ENCODE assay signal across 8 mouse cellular contexts in genomic region chr14:61555931-61556288, GRCm38 (mm10). TPM values are rescaled to one million over a fixed set of nuclear protein-coding genes. Genes with fewer than 3 reads are reported as not detected.
A peak's percentile ranks its signal among the peaks of the same experiment; 100 is the strongest.
DNase-seq lines count a peak whose midpoint lies in the region; ATAC-seq and TF ChIP-seq lines count a peak whose summit lies in the region.

No protein-coding gene starts in this region.

- H3K36me3 ChIP-seq in heart, embryonic 16.5 days (ENCODE audit: control insufficient read depth, insufficient read depth), result no peaks in the 10 kb centered on the region
- no peaks in the 10 kb centered on the region for H3K36me3 ChIP-seq in forebrain, postnatal 0 days (ENCODE audit: insufficient read depth)
- no peaks in the 10 kb centered on the region for H3K36me3 ChIP-seq in macrophage (ENCODE audit: inconsistent target)

- intact Hi-C loops in heart, postnatal 25 days (cut with DNase I), result loop anchor here (1.0 to 5.0 kb wide), 2 partner anchors 41 to 117 kb away; partner anchors contain the start of genes Kpna3 and Trim13
- intact Hi-C loops in left cerebral cortex, postnatal 14 days (cut with DNase I), result loop anchor here (10.0 kb wide), 1 partner anchor 201 kb away; no protein-coding TSS in a partner anchor

- peak overlapping the region; percentile 89 for H3K27ac ChIP-seq in heart, embryonic 16.5 days (ENCODE audit: low read length)
- peak overlapping the region; percentile 93 for H3K27ac ChIP-seq in forebrain, postnatal 0 days (ENCODE audit: low read depth, low read length)
- H3K27ac ChIP-seq in macrophage, result peak overlapping the region; percentile 33; the same call in 1 of the 2 replicates

- H3K79me2 ChIP-seq in macrophage (ENCODE audit: inconsistent target), result peaks cover 54% of the 10 kb centered on the region

- H3K4me1 ChIP-seq in heart, embryonic 16.5 days (ENCODE audit: control insufficient read depth, insufficient read depth, low read length), result peaks cover 2% of the 10 kb centered on the region; the same call in 1 of the 2 replicates
- peaks cover 3% of the 10 kb centered on the region; the same call in 1 of the 2 replicates for H3K4me1 ChIP-seq in forebrain, postnatal 0 days (ENCODE audit: insufficient read depth)

- no peak for ATAC-seq in heart, embryonic 16.5 days (replicated peaks; ENCODE audit: extremely low read depth, insufficient read depth, low FRiP score)
- ATAC-seq in forebrain, postnatal 0 days, result no peak; the same call in 1 of the 2 replicates

- H3K4me2 ChIP-seq in heart, embryonic 16.5 days (ENCODE audit: low read depth, low read length), result peak overlapping the region; percentile 97
- H3K4me2 ChIP-seq in forebrain, postnatal 0 days (ENCODE audit: low read depth), result peak overlapping the region; percentile 74

- no peaks in the 10 kb centered on the region for H3K9me3 ChIP-seq in heart, embryonic 16.5 days (replicated peaks; ENCODE audit: control insufficient read depth, low read length)
- no peaks in the 10 kb centered on the region for H3K9me3 ChIP-seq in forebrain, postnatal 0 days (ENCODE audit: low read length)

- H3K9ac ChIP-seq in heart, embryonic 16.5 days (ENCODE audit: low read length), result peak overlapping the region; percentile 85
- H3K9ac ChIP-seq in forebrain, postnatal 0 days, result peak overlapping the region; percentile 88

- 0 out of 2 replicates have a peak, but pooled peaks have one; percentile 30 for TF ChIP-seq CTCF in forebrain, postnatal 0 days (IDR thresholded peaks at IDR 0.05; ENCODE audit: low read depth)

- 3% methylated on average over 6 of the region's 6 CpGs for WGBS in heart, embryonic 16.5 days
- WGBS in forebrain, postnatal 0 days, result 8% methylated on average over 6 of the region's 6 CpGs
- WGBS in macrophage (ENCODE audit: missing documents), result 3% methylated on average over 6 of the region's 6 CpGs

- peak overlapping the region; percentile 87 for H3K4me3 ChIP-seq in heart, embryonic 16.5 days (ENCODE audit: low read length)
- peak overlapping the region; percentile 72 for H3K4me3 ChIP-seq in forebrain, postnatal 0 days (ENCODE audit: low read depth, low read length)
- peak overlapping the region; percentile 62 for H3K4me3 ChIP-seq in macrophage (ENCODE audit: inconsistent target)

- DNase-seq in heart, postnatal 25 days (ENCODE audit: low spot score), result no peak
- peak; percentile 49 for DNase-seq in NIH3T3 (ENCODE audit: low read depth)
- no peak for DNase-seq in forebrain, postnatal 0 days
- DNase-seq in left cerebral cortex, postnatal 14 days (ENCODE audit: low spot score in 2 of 2), result no peak
- DNase-seq in cerebellum, adult 11 months, result no peak
- no peak for DNase-seq in left cerebral cortex, adult 18-20 months (ENCODE audit: low spot score in 2 of 2)

- no peaks in the 10 kb centered on the region for H3K27me3 ChIP-seq in heart, embryonic 16.5 days (ENCODE audit: control insufficient read depth, insufficient read depth, low read length)
- no peaks in the 10 kb centered on the region for H3K27me3 ChIP-seq in forebrain, postnatal 0 days (ENCODE audit: insufficient read depth, low read length)

RNA-seq across cellular contexts. Expression of gene Spryd7, which starts 0.8 kb away (rescaled TPM):
- polyA plus RNA-seq in heart, embryonic 16.5 days (2015; fragmentation: Nextera tagmentation; extraction: Ambion mirVana), result 22.4 and 29.6 TPM in 2 replicates
- total RNA-seq in heart, postnatal 25 days (2021), result 10 to 100 TPM; 55.8 to 63.8 TPM
- 40.0 and 50.7 TPM in 2 replicates for total RNA-seq in forebrain, postnatal 0 days (2014; rRNA removed)
- 60.6 and 67.4 TPM in 2 replicates for polyA plus RNA-seq in forebrain, postnatal 0 days (2015; fragmentation: Nextera tagmentation; extraction: Ambion mirVana)
- total RNA-seq in macrophage (2018; cell fraction: chromatin; rRNA removed), result 100 to 1,000 TPM in 1 of 26 experiments, 10 to 100 TPM in 19, 1 to 10 TPM in 6; 4.5 to 123 (median 13.9) TPM
- 100 to 1,000 TPM in 1 of 26 experiments, 10 to 100 TPM in 25; 16.2 to 106 (median 30.5) TPM for total RNA-seq in macrophage (2018; cell fraction: cytosol; rRNA removed)
- total RNA-seq in macrophage (2018; cell fraction: nucleus; rRNA removed), result 10 to 100 TPM in 25 of 26 experiments, 1 to 10 TPM in 1; 8.9 to 90.3 (median 25.4) TPM
- 21.3 to 37.9 TPM (median 22.4 TPM) in 3 replicates for polyA plus RNA-seq in macrophage (2018)
- 10 to 100 TPM; 43.2 to 45.9 TPM for total RNA-seq in left cerebral cortex, postnatal 14 days (2021)
- total RNA-seq in left cerebral cortex, adult 18-20 months (2021), result 10 to 100 TPM; 46.8 to 51.6 TPM

RNA-seq across cellular contexts. Expression of gene Trim13, which starts 42.1 kb away (rescaled TPM):
- 13.0 and 15.2 TPM in 2 replicates for polyA plus RNA-seq in heart, embryonic 16.5 days (2015; fragmentation: Nextera tagmentation; extraction: Ambion mirVana)
- total RNA-seq in heart, postnatal 25 days (2021), result 1 to 10 TPM; 7.9 to 8.6 TPM
- 29.0 and 32.4 TPM in 2 replicates for total RNA-seq in forebrain, postnatal 0 days (2014; rRNA removed)
- 44.0 and 46.0 TPM in 2 replicates for polyA plus RNA-seq in forebrain, postnatal 0 days (2015; fragmentation: Nextera tagmentation; extraction: Ambion mirVana)
- 10 to 100 TPM in 10 of 26 experiments, 1 to 10 TPM in 16; 2.1 to 38.3 (median 6.0) TPM for total RNA-seq in macrophage (2018; cell fraction: chromatin; rRNA removed)
- total RNA-seq in macrophage (2018; cell fraction: cytosol; rRNA removed), result 10 to 100 TPM in 10 of 26 experiments, 1 to 10 TPM in 16; 5.5 to 41.2 (median 7.3) TPM
- 10 to 100 TPM in 14 of 26 experiments, 1 to 10 TPM in 12; 5.6 to 35.1 (median 10.7) TPM for total RNA-seq in macrophage (2018; cell fraction: nucleus; rRNA removed)
- 6.3 to 8.2 TPM (median 7.2 TPM) in 3 replicates for polyA plus RNA-seq in macrophage (2018)
- 10 to 100 TPM; 10.1 to 11.4 TPM for total RNA-seq in left cerebral cortex, postnatal 14 days (2021)
- 10 to 100 TPM in 1 of 2 experiments, 1 to 10 TPM in 1; 9.4 to 11.5 TPM for total RNA-seq in left cerebral cortex, adult 18-20 months (2021)

RNA-seq across cellular contexts. Expression of gene Kcnrg, which starts 51.3 kb away (rescaled TPM):
- polyA plus RNA-seq in heart, embryonic 16.5 days (2015; fragmentation: Nextera tagmentation; extraction: Ambion mirVana), result 0.50 and 0.87 TPM in 2 replicates
- under 1 TPM in 1 of 2 experiments, not detected in 1; 0.13 TPM for total RNA-seq in heart, postnatal 25 days (2021)
- total RNA-seq in forebrain, postnatal 0 days (2014; rRNA removed), result 4.1 and 4.4 TPM in 2 replicates
- polyA plus RNA-seq in forebrain, postnatal 0 days (2015; fragmentation: Nextera tagmentation; extraction: Ambion mirVana), result 1.6 and 2.6 TPM in 2 replicates
- 1 to 10 TPM in 1 of 26 experiments, under 1 TPM in 13, not detected in 12; 0.33 to 1.2 (median 0.55) TPM for total RNA-seq in macrophage (2018; cell fraction: chromatin; rRNA removed)
- total RNA-seq in macrophage (2018; cell fraction: cytosol; rRNA removed), result under 1 TPM in 4 of 26 experiments, not detected in 22; 0.06 to 0.15 (median 0.10) TPM
- total RNA-seq in macrophage (2018; cell fraction: nucleus; rRNA removed), result 1 to 10 TPM in 1 of 26 experiments, under 1 TPM in 11, not detected in 14; 0.24 to 1.1 (median 0.43) TPM
- polyA plus RNA-seq in macrophage (2018), result not detected in 3 replicates
- under 1 TPM; 0.64 to 0.74 TPM for total RNA-seq in left cerebral cortex, postnatal 14 days (2021)
- total RNA-seq in left cerebral cortex, adult 18-20 months (2021), result under 1 TPM; 0.74 to 0.77 TPM

Comparison
In these comparisons a context has a peak if more than half of its experiments do, and no peak if none do; other contexts are left out.
1. H3K27ac ChIP-seq: peak in every context shown above with its lines; median percentile 93 in forebrain, postnatal 0 days; 89 in heart, embryonic 16.5 days; 33 in macrophage.